Mouse (Mus musculus) layer of hippocampus, adult 9-11 months (tissue): Measurements from ENCODE around the gene 5330417C22Rik.
A peak's percentile ranks its signal among the peaks of the same experiment; 100 is the strongest.

Experiments used
- DNase-seq: peaks from one replicate; pipeline ENCODE4 v3.0.0; 2022

5330417C22Rik gene

DNA sequence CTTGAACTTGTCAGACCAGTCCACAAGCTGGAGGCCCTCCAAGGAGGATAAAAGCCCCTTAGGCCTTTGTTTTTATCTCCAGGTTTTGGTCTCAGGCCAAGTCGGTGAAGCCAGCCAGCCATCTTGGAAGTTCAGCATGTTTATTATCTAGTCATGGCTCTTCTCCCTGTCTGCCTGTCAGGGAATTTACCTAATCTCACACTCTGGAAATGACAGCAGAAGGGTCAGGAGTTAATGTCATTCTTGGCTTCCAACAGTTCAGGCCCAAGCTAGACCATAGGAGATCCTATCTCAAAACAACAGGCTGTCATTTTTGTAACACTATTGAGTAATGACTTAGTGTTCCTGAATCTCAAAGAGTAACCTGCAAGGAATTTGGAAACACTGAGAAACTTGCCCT is 82.2 kb downstream of the 5330417C22Rik start:
- no peak for DNase-seq

DNA sequence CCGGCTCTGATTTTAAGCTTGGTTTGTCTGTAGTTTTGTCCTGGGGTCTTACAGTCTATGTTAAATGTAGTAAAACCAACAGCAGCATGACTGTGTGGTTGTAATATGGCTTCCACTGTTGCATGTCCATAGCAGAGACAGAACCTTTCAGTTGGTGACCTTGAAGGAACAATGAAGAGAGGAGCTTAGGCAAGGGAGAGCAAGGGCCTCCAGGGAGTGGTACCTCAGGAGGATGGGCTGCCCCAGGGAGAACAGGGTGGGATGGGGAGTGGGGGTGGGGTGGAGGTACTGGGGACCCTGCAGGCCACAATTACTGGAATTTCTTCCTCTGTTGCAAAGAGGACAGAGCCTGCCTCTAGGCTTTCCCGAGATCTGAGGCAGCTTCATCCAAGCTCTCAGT is 84.4 kb downstream of the 5330417C22Rik start:
- DNase-seq, result no peak

GRCm38 (mm10) chr3:108445366-108445705 is 91.0 kb downstream of the 5330417C22Rik start:
- no peak for DNase-seq

- DNase-seq, result peak; percentile 92
These were observed 91.5 kb downstream of the 5330417C22Rik start, which contains the start of gene Sars for GRCm38 (mm10) chr3:108444698-108445365. Sars (minus strand) TSS chr3:108445209.

DNA sequence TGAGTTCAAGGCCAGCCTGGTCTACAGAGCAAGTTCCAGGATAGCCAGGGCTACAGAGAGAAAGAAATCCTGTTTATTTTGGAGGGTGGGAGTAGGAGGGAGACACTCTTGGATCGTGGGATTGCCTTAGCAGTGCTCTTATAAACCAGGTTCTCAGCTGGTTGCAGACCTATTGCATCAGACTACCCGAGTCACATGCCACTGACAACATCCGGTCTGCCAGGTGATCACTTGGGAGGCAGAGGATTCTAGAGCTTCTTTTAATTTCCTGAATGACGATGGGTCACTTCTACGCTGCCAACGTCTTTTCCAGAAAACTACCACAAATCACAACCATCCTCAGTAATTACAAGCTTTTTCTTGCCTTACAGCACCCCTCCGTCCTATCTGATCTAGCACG is 92.3 kb downstream of the 5330417C22Rik start:
- DNase-seq, result peak; percentile 56

GRCm38 (mm10) chr3:108436380-108436714 is 100.0 kb downstream of the 5330417C22Rik start:
- no peak for DNase-seq

DNA sequence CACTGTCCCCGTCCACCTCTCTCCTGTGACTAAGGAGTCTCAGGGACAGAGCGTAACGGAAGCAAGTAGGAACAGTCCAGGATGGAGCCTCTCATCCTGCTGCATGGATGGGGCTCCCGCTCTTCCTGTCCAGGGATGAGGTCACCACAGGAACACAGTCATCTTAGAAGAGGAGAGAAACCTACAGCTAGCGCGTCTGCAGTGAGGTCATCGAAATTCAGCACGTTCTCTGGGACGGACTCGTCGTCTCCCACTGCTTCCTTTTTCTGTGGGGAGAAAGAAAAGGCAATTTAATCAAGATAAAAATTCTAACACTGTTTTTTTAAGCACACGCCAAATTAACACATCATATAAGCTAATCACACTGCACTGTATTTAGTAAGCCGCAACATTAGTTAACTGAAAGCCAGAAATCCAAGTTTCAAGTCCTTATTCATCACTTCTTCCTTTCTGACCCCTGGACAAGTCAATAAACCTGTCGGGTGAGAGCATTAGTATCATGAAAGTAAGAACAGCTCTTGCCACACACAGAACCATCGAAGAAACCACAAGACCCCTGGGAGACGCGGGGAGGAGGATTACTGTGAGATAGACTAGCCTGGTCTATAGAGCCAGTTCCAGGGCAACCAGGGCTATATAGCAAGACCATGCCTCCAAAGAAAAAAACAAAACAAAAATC is 100.5 kb downstream of the 5330417C22Rik start:
- DNase-seq, result no peak

GRCm38 (mm10) chr3:108433881-108434495 is 102.3 kb downstream of the 5330417C22Rik start:
- DNase-seq, result no peak

GRCm38 (mm10) chr3:108433188-108433880 is 103.0 kb downstream of the 5330417C22Rik start:
- no peak for DNase-seq

DNA sequence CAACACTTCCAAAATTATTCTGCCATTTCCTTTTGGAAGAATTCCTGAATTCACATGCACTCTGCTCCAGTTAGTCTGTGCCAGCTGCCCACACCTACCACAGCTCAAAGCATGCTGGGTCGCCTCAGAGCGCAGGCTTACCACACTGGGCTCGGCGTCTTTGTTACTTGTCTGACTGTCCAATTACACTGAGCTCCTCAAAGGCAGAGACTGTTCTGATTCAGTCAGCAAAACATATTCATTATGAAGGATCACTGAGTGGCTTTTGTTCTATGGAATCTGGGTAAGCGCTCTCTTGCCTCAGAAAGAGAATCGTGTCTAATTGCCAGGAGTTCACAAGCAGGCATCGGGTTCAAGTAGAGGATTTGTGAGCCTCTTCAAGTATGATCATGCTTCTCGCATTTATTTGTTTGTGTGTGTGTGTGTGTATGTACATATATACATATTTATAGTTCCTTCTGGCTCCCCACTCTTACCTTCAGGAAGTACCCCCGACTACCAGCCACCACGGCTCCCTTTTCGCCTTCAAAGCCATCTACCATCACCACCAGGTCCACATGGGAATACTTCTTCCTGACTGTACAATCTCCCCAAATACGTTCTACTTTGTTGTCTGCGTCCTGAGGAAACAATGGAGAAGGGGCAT is 103.7 kb downstream of the 5330417C22Rik start:
- peak; percentile 53 for DNase-seq

GRCm38 (mm10) chr3:108425624-108426018 is 110.7 kb downstream of the 5330417C22Rik start:
- no peak for DNase-seq

DNA sequence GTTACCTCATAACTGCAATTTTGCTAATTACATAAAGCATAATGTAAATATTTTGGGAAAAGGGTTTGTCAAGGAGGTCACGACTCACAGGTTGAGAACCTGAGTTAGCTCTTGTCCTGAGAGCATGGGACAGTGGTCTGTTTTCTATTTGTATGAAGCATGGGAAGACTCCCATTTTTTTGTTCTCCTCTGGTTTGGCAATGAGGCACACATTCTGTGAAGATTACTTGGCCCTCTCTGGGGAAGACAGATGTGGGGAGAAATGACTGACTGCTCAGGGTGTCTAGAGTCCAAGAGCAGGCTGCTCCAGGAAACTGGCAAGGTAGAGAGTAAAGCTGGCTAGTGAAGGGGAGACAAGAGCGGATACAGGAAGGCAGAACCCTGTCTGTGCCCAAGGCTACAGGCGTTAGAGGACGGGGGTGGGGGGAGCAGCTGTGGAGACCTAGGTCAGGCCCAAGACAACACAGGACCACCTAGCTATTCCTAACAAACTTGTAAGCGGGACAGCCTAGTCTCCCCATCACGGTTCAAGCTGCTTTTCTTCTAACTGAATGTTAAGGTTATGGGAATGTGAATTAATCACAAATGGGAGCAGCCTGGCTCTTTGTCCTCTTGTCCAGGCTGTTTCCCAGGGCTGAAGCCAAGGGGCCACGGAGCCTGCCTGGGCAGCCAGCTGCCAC is 111.3 kb downstream of the 5330417C22Rik start:
- no peak for DNase-seq

GRCm38 (mm10) chr3:108423844-108424801 is 112.2 kb downstream of the 5330417C22Rik start:
- DNase-seq, result peak; percentile 68

DNA sequence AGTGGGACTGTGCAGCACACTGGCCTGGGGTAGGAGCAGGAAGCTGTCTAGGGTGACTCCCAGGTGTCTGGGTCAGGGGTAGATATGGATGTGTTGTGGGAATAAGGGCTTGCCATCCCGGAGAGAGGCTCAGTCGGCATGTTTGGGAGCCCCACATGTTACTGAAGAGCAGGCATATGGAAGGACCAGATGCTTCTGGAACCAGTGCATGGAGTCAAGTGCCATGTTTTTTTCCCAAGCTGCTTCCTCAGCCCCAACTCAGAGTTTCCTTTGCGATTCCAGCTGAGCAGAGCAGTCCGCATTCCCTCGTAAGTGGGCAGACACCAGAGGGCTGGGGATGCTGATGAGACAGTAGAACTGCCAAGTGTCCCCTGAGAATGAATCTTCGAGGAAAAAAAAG is 113.3 kb downstream of the 5330417C22Rik start:
- DNase-seq, result peak; percentile 59

DNA sequence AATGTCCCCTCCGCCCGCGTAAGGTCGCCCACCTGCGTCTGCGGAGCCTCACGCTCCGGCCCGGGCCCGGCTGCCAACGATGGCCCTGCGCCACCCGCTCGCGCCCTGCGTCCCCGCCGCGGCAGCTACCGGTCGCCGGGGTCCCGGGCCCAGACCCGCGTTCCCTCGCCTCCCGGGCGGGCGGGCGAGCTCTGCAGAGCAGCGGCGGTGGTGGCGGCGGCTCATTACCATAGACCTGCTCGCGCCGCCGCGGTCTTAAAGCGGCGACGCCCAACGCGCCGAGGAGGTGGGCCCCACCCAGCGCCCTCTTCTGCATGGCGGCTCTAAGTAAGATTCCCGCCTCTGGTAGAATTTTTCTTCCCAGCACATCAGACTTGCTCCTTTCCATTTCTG is 120.5 kb downstream of the 5330417C22Rik start:
- DNase-seq, result peak; percentile 87

GRCm38 (mm10) chr3:108414857-108415830 is 121.2 kb downstream of the 5330417C22Rik start, which contains the start of gene Celsr2:
Celsr2 (minus strand) TSS chr3:108415552.
- no peak for DNase-seq

DNA sequence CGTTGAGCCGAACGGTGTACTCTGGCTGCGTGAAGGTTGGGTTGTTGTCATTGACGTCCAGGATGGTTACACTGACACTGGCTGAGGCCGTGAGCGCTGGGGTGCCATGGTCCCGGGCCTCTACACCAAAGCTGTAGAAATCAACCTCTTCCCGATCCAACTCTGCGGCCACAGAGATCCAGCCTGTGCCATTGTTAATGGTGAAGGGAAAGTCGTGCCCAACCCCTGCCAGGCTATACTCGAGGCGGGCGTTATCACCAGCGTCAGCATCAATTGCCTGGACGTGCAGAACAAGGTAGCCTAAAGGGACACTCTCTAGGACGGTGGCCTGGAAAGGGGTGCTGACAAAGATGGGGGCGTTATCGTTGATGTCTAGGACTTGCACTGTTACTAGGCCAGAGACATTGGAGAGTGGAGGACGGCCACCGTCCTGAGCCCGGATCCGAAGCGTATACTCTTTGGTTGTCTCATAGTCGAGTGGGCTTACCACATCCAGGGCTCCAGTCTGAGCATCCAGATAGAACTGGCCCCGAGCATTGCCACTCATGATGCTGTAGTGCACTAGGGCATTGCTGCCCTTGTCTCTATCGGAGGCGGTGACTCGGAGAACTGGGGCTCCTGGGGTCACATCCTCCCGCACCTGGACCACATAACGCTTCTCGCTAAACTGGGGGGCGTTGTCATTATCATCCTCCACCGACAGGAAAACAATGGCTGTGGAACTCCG is 122.5 kb downstream of the 5330417C22Rik start:
- no peak for DNase-seq

DNA sequence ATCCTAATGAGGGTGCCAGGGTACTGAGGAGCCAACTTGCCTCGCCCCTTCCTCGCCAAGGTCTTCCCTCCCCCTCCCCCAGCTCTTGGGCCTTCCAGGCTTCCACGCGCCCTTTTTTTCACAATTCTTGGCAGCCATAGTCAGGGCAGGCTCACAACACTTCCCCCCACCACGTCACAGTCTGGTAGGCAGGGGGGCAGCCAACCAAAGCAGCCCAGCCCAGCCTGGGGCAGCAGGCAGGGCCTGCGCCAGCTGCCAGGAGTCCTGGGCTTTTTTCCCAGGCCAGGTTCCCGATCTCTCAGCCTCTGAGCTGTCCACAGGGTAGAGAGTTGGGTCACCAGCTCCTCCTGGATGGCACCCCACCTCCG is 124.6 kb downstream of the 5330417C22Rik start:
- DNase-seq, result peak; percentile 64

GRCm38 (mm10) chr3:108411026-108411753 is 125.1 kb downstream of the 5330417C22Rik start:
- no peak for DNase-seq
